ENCODE assay signal across 8 mouse cellular contexts in genomic region chr4:86748336-86749291, GRCm38 (mm10). TPM values are rescaled to one million over a fixed set of nuclear protein-coding genes. Genes with fewer than 3 reads are reported as not detected.
DNase-seq lines count a peak whose midpoint lies in the region; ATAC-seq and TF ChIP-seq lines count a peak whose summit lies in the region.

Dennd4c (plus strand) TSS chr4:86748555.

- no peaks in the 10 kb centered on the region for H3K9me3 ChIP-seq in hindbrain, embryonic 10.5 days
- H3K9me3 ChIP-seq in lung, postnatal 0 days (ENCODE audit: low read length), result no peaks in the 10 kb centered on the region

- H3K36me3 ChIP-seq in hindbrain, embryonic 10.5 days, result no peaks in the 10 kb centered on the region
- H3K36me3 ChIP-seq in lung, postnatal 0 days (ENCODE audit: insufficient read depth, low read length), result no peaks in the 10 kb centered on the region

- no peak for TF ChIP-seq EP300 in lung, postnatal 0 days (IDR thresholded peaks at IDR 0.05)

- peak; percentile 68 for DNase-seq in MEL-GATA-1-ER (ENCODE audit: extremely low read depth, low read depth)
- peak; percentile 89 for DNase-seq in cerebellum, adult 8-10 months
- peak; percentile 93 for DNase-seq in forelimb bud, embryonic 11.5 days (ENCODE audit: low read depth, low spot score)
- DNase-seq in hindbrain, embryonic 10.5 days (ENCODE audit: low spot score), result peak; percentile 92
- DNase-seq in layer of hippocampus, adult 9-11 months, result peak; percentile 91
- DNase-seq in lung, postnatal 0 days (ENCODE audit: low spot score), result peak; percentile 97
- DNase-seq in ovary, postnatal 14 days (ENCODE audit: low spot score), result peak; percentile 95
- DNase-seq in thymus, postnatal 14 days, result peak; percentile 97

- H3K9ac ChIP-seq in lung, postnatal 0 days (replicated peaks; ENCODE audit: low read depth), result peak within 1 kb of the TSS; percentile 95

- TF ChIP-seq CTCF in lung, postnatal 0 days (IDR thresholded peaks at IDR 0.05), result peak; percentile 53

- H3K4me2 ChIP-seq in lung, postnatal 0 days (replicated peaks; ENCODE audit: low read depth, low read length), result peak within 1 kb of the TSS; percentile 81

- H3K4me1 ChIP-seq in hindbrain, embryonic 10.5 days (replicated peaks), result peaks cover 20% of the 10 kb centered on the region
- H3K4me1 ChIP-seq in lung, postnatal 0 days (ENCODE audit: insufficient read depth, low read depth, low read length), result 0 out of 2 replicates have a peak, but pooled peaks cover 7% of the 10 kb centered on the region

- H3K27me3 ChIP-seq in hindbrain, embryonic 10.5 days (ENCODE audit: insufficient read depth, poor library complexity, severe bottlenecking), result no peaks in the 10 kb centered on the region
- H3K27me3 ChIP-seq in lung, postnatal 0 days (replicated peaks; ENCODE audit: insufficient read depth, low read length), result no peaks in the 10 kb centered on the region

- H3K27ac ChIP-seq in hindbrain, embryonic 10.5 days, result peak within 1 kb of the TSS; percentile 95
- H3K27ac ChIP-seq in lung, postnatal 0 days (ENCODE audit: low read length), result peak within 1 kb of the TSS; percentile 93

- under 1% methylated on average over 95 of the region's 95 CpGs for WGBS in hindbrain, embryonic 10.5 days
- under 1% methylated on average over 77 of the region's 95 CpGs for WGBS in lung, postnatal 0 days

- ATAC-seq in lung, postnatal 0 days, result peak; percentile 98

- H3K4me3 ChIP-seq in hindbrain, embryonic 10.5 days, result peak within 1 kb of the TSS; percentile 89
- H3K4me3 ChIP-seq in lung, postnatal 0 days (ENCODE audit: low read depth, low read length), result peak within 1 kb of the TSS; percentile 99

RNA-seq across cellular contexts. Expression of gene Dennd4c, which starts in this region (rescaled TPM):
- polyA plus RNA-seq in hindbrain, embryonic 10.5 days (2016; fragmentation: Nextera tagmentation; extraction: Ambion mirVana), result 5.4 and 5.5 TPM in 2 replicates
- 3.6 and 5.3 TPM in 2 replicates for polyA plus RNA-seq in lung, postnatal 0 days (2015; fragmentation: Nextera tagmentation; extraction: Ambion mirVana)

Comparison
In these comparisons a context has a peak if more than half of its experiments do, and no peak if none do; other contexts are left out.
1. Peak in every context shown above with its lines: DNase-seq, ATAC-seq, H3K4me3 ChIP-seq and H3K27ac ChIP-seq.